Mouse (Mus musculus): ENCODE data around the gene Nkx1-2. TPM values are rescaled to one million over a fixed set of nuclear protein-coding genes. Genes with fewer than 3 reads are reported as not detected.

Nkx1-2 gene
- total RNA-seq, 1 experiment = 0.80 TPM

DNA sequence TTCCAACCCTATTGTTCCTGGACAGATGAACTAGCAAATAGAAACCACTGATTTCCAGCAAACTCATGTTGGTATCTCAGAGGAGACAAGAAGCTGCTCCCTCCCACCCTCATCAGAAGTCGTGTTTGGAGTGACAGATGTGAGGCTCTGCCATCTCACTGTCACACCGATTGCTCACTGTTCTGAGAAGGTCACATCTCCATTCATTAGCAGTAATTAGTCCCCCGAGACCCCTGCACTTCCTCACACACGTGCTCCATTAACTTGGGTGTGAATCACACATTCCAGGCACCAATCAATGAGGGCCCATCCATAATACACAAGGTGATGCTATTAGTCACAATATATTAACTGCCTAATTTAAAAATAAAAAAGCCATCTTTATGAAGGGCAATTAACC, 26.7 kb upstream of the Nkx1-2 start:
- no peaks in the 10 kb centered on the region for H3K36me3 ChIP-seq (ENCODE audit: control insufficient read depth, insufficient read depth, low read length, poor library complexity, severe bottlenecking)
- no peak overlapping the region for H3K9ac ChIP-seq (ENCODE audit: insufficient read depth, low read depth, low read length, poor library complexity, severe bottlenecking)
- H3K27ac ChIP-seq (ENCODE audit: insufficient read depth, low read depth, low read length, poor library complexity, severe bottlenecking) = no peak overlapping the region
- TF ChIP-seq MAFK (IDR thresholded peaks at IDR 0.05; ENCODE audit: insufficient read depth, low read depth, low read length) (no peak), HCFC1 (IDR thresholded peaks at IDR 0.05; ENCODE audit: borderline replicate concordance, insufficient read depth, low read length) (no peak), ZC3H11A (IDR thresholded peaks at IDR 0.05; ENCODE audit: borderline replicate concordance, low read depth, low read length) (no peak), CHD2 (IDR thresholded peaks at IDR 0.05; ENCODE audit: low read depth, low read length) (no peak), ZNF384 (IDR thresholded peaks at IDR 0.05; ENCODE audit: low read depth, low read length) (no peak)
- no peaks in the 10 kb centered on the region for H3K9me3 ChIP-seq (ENCODE audit: control insufficient read depth, insufficient read depth, low read depth, low read length)
- in situ Hi-C loops (cut with MboI; ENCODE audit: low sequenced_read_pairs in 2 of 2, unreplicated experiment in 2 of 2) = no loop called here
- no peaks in the 10 kb centered on the region; a peak in 1 of 4 replicates for H3K4me1 ChIP-seq (ENCODE audit: control insufficient read depth in 2 of 2, insufficient read depth in 2 of 2, low read length in 2 of 2, poor library complexity in 1 of 2)
- no peak overlapping the region for H3K4me3 ChIP-seq (ENCODE audit: insufficient read depth in 1 of 2, low read depth in 1 of 2, low read length in 2 of 2, poor library complexity in 1 of 2, severe bottlenecking in 1 of 2)
- no peak for DNase-seq (ENCODE audit: low read depth, low spot score)

DNA sequence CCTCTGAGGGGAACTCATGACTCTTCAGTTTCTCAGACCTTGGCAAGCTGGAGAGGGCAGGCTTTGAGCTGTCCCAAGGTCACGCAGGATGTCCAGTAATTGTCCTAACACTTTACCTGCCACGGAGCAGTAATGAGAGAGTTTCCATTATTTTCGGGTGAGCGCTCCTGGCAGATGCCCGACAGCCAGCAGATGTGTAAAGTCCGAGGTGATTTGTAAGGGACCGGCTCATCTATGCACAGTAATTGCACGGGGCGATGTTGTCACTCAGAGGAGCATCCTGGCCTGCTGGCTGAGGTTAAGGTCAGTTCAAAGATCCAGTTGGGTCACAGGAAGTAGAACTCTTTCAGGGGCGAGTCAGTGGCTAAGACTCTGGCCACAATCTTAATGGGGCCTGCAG, 24.7 kb upstream of the Nkx1-2 start:
- no peak for TF ChIP-seq ZNF384 (IDR thresholded peaks at IDR 0.05; ENCODE audit: low read depth, low read length)
- TF ChIP-seq MAFK (IDR thresholded peaks at IDR 0.05; ENCODE audit: insufficient read depth, low read depth, low read length) = no peak
- TF ChIP-seq ZC3H11A (IDR thresholded peaks at IDR 0.05; ENCODE audit: borderline replicate concordance, low read depth, low read length) = no peak
- no peak for TF ChIP-seq CHD2 (IDR thresholded peaks at IDR 0.05; ENCODE audit: low read depth, low read length)
- no peak overlapping the region for H3K9ac ChIP-seq (ENCODE audit: insufficient read depth, low read depth, low read length, poor library complexity, severe bottlenecking)
- in situ Hi-C loops (cut with MboI; ENCODE audit: low sequenced_read_pairs in 2 of 2, unreplicated experiment in 2 of 2) = no loop called here
- no peaks in the 10 kb centered on the region for H3K9me3 ChIP-seq (ENCODE audit: control insufficient read depth, insufficient read depth, low read depth, low read length)
- H3K36me3 ChIP-seq (ENCODE audit: control insufficient read depth, insufficient read depth, low read length, poor library complexity, severe bottlenecking) = no peaks in the 10 kb centered on the region
- no peak for DNase-seq (ENCODE audit: low read depth, low spot score)
- H3K27ac ChIP-seq (ENCODE audit: insufficient read depth, low read depth, low read length, poor library complexity, severe bottlenecking) = no peak overlapping the region
- H3K4me1 ChIP-seq (ENCODE audit: control insufficient read depth in 2 of 2, insufficient read depth in 2 of 2, low read length in 2 of 2, poor library complexity in 1 of 2) = no peaks in the 10 kb centered on the region
- no peak overlapping the region for H3K4me3 ChIP-seq (ENCODE audit: insufficient read depth in 1 of 2, low read depth in 1 of 2, low read length in 2 of 2, poor library complexity in 1 of 2, severe bottlenecking in 1 of 2)

DNA sequence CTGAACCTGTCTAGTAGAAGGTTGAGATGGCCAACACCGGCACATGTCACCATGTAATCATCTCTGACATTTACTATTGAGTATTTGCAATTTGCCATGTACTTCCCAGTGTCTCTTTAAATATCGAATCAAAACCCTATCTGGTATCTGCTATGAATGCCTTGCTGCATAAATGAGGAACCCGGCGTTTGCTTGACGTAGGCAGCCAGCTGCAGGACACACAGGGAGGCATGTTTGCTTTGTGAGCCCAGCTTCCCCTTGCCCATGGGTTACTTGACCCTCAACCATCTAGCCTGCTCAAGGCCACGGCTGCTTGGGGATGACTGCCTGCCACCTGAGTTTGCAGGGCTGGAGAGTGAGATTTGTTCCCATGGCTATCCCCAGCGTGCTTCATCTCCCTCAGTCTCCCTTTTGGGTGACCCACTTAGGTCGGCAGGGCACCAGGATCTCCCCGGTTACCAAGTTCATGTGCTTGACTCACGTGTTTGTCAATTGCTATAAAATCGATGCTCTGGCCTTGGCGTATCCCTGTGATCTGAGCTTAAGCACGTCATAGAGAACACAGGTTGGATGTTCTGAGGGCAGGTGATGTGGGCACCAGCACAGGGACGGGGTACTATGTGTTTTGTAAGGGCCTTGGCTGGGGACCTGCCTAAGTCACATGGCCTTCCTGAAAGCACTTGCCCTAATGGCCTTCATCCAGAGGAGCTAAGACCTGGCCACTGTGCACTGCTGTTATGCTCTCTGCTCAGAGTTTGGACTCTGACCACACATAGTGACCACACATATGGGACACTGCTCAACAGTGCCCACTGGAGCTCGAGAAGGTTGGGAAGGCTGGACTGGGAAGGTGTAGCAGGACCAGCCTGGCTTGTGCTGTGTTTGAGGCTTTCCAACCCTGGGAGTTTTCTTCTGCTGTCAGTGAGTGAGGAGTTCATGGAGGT, 20.8 kb upstream of the Nkx1-2 start:
- no peak for TF ChIP-seq MAFK (IDR thresholded peaks at IDR 0.05; ENCODE audit: insufficient read depth, low read depth, low read length)
- no peak for TF ChIP-seq CHD2 (IDR thresholded peaks at IDR 0.05; ENCODE audit: low read depth, low read length)
- TF ChIP-seq ZC3H11A (IDR thresholded peaks at IDR 0.05; ENCODE audit: borderline replicate concordance, low read depth, low read length) = no peak
- no peak for TF ChIP-seq HCFC1 (IDR thresholded peaks at IDR 0.05; ENCODE audit: borderline replicate concordance, insufficient read depth, low read length)
- no peak for TF ChIP-seq ZNF384 (IDR thresholded peaks at IDR 0.05; ENCODE audit: low read depth, low read length)
- H3K4me3 ChIP-seq (ENCODE audit: insufficient read depth in 1 of 2, low read depth in 1 of 2, low read length in 2 of 2, poor library complexity in 1 of 2, severe bottlenecking in 1 of 2) = no peak overlapping the region
- no peaks in the 10 kb centered on the region for H3K9me3 ChIP-seq (ENCODE audit: control insufficient read depth, insufficient read depth, low read depth, low read length)
- no peak overlapping the region for H3K27ac ChIP-seq (ENCODE audit: insufficient read depth, low read depth, low read length, poor library complexity, severe bottlenecking)
- DNase-seq (ENCODE audit: low read depth, low spot score) = no peak
- H3K9ac ChIP-seq (ENCODE audit: insufficient read depth, low read depth, low read length, poor library complexity, severe bottlenecking) = no peak overlapping the region
- H3K4me1 ChIP-seq (ENCODE audit: control insufficient read depth in 2 of 2, insufficient read depth in 2 of 2, low read length in 2 of 2, poor library complexity in 1 of 2) = peaks cover 2 to 22% of the 10 kb centered on the region in 2 experiments; a peak in 3 of 4 replicates
- H3K36me3 ChIP-seq (ENCODE audit: control insufficient read depth, insufficient read depth, low read length, poor library complexity, severe bottlenecking) = no peaks in the 10 kb centered on the region
- in situ Hi-C loops (cut with MboI; ENCODE audit: low sequenced_read_pairs in 2 of 2, unreplicated experiment in 2 of 2) = no loop called here

DNA sequence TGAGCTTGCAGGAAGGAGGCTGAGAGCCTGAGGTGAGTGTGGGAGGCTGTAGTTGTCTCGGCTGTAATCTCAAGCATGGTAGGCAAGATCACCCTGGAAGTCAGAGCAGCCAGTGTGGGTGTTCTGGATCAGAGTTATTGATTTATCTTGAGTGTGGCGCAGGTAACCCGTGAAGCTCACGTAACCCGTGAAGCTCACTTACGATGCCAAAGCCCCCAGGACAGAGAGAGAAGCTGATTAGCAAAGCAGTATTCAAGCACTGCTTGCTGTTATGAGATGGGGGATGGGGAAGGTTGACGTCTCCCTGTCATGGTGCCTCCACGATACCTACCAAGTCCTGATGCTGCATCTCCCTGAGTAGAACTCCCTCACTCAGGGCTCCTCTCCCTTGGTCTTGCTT, 20.1 kb upstream of the Nkx1-2 start:
- Histone ChIP-seq H3K4me3 (ENCODE audit: insufficient read depth in 1 of 2, low read depth in 1 of 2, low read length in 2 of 2, poor library complexity in 1 of 2, severe bottlenecking in 1 of 2) (no peak overlapping the region), H3K9ac (ENCODE audit: insufficient read depth, low read depth, low read length, poor library complexity, severe bottlenecking) (no peak overlapping the region), H3K9me3 (ENCODE audit: control insufficient read depth, insufficient read depth, low read depth, low read length) (no peaks in the 10 kb centered on the region), H3K36me3 (ENCODE audit: control insufficient read depth, insufficient read depth, low read length, poor library complexity, severe bottlenecking) (no peaks in the 10 kb centered on the region), H3K4me1 (ENCODE audit: control insufficient read depth in 2 of 2, insufficient read depth in 2 of 2, low read length in 2 of 2, poor library complexity in 1 of 2) (peaks cover 2 to 24% of the 10 kb centered on the region in 2 experiments; a peak in 3 of 4 replicates), H3K27ac (ENCODE audit: insufficient read depth, low read depth, low read length, poor library complexity, severe bottlenecking) (no peak overlapping the region)
- in situ Hi-C loops (cut with MboI; ENCODE audit: low sequenced_read_pairs in 2 of 2, unreplicated experiment in 2 of 2) = no loop called here
- TF ChIP-seq MAFK (IDR thresholded peaks at IDR 0.05; ENCODE audit: insufficient read depth, low read depth, low read length) = no peak
- no peak for DNase-seq (ENCODE audit: low read depth, low spot score)

All from ES-E14 (cell line).